ENCODE assay signal across 23 mouse cellular contexts in the genomic region with DNA sequence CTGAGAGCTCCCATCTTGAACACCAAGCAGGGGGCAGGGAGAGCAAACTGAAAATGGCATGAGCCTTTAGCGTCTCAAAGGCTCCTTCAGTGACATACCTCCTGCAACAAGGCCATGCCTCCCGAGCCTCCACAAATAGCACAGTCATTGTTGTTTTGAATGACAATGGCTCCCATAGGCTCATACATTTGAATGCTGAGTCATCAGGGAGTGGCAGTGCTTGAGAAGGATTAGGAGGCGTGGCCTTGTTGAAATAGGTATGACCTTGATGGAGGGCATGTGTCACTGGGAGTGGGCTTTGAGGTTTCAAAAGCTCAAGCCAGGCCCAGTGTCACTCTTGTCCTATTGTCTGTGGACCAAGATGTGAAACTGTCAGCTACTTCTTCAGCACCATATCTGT.
DNase-seq lines count a peak whose midpoint lies in the region; TF ChIP-seq lines count a peak whose summit lies in the region.
"Had no signal": no experiment of that assay in that cellular context is flagged by ENCODE, and none has a peak within 500 bp of the region (broad histone marks: within the 10 kb centered on the region; RNA-seq: fewer than 3 reads in every experiment).

No protein-coding gene starts in this region.

- no peaks in the 10 kb centered on the region; the same call in 1 of the 2 replicates for H3K9me3 ChIP-seq in ES-E14 (ENCODE audit: control insufficient read depth, insufficient read depth, low read depth, low read length)
- H3K9me3 ChIP-seq: forebrain, embryonic 10.5 days; forebrain, embryonic 13.5 days; heart, embryonic 15.5 days; hindbrain, embryonic 13.5 days; intestine, embryonic 15.5 days had no signal

- H3K9ac ChIP-seq in ES-E14 (ENCODE audit: insufficient read depth, low read depth, low read length, poor library complexity, severe bottlenecking): no peak overlapping the region
- H3K9ac ChIP-seq: forebrain, embryonic 13.5 days; heart, embryonic 12.5 days; heart, embryonic 15.5 days; hindbrain, embryonic 13.5 days; intestine, embryonic 15.5 days had no signal

- no peaks in the 10 kb centered on the region for H3K4me1 ChIP-seq in ES-E14 (ENCODE audit: control insufficient read depth in 2 of 2, insufficient read depth in 2 of 2, low read length in 2 of 2, poor library complexity in 1 of 2)

- DNase-seq in 3T3-L1 (ENCODE audit: low read depth, low spot score) (peak; percentile 15), 416B (ENCODE audit: low read depth) (peak; percentile 36), ES-E14 (ENCODE audit: low read depth, low spot score) (peak; percentile 34)
- no peak for DNase-seq in thymus, postnatal 0 days (ENCODE audit: low spot score)
- DNase-seq in lung, postnatal 10 days: no peak
- no peak for DNase-seq in natural killer cell, adult 2 months (ENCODE audit: low spot score in 2 of 2)
- DNase-seq: adrenal gland, postnatal 10 days; adrenal gland, postnatal 36 days; B cell, adult 2 months; cerebellum, adult 18-20 months; cerebellum, adult 9-10 months; cerebellum, postnatal 14 days; gastrocnemius, postnatal 14 days; heart, adult 18-20 months; heart, postnatal 10 days; heart, postnatal 36 days had no signal

- in situ Hi-C loops in ES-E14 (cut with MboI; ENCODE audit: low sequenced_read_pairs in 2 of 2, unreplicated experiment in 2 of 2): no loop called here

- H3K36me3 ChIP-seq in ES-E14 (ENCODE audit: control insufficient read depth, insufficient read depth, low read length, poor library complexity, severe bottlenecking): no peaks in the 10 kb centered on the region; the same call in 1 of the 2 replicates
- H3K36me3 ChIP-seq: forebrain, embryonic 10.5 days; heart, embryonic 12.5 days; heart, embryonic 15.5 days; hindbrain, embryonic 13.5 days; intestine, embryonic 15.5 days had no signal

- no peak overlapping the region for H3K4me3 ChIP-seq in ES-E14 (ENCODE audit: insufficient read depth in 1 of 2, low read depth in 1 of 2, low read length in 2 of 2, poor library complexity in 1 of 2, severe bottlenecking in 1 of 2)
- H3K4me3 ChIP-seq: forebrain, embryonic 10.5 days; forebrain, embryonic 13.5 days; heart, embryonic 12.5 days; heart, embryonic 15.5 days; hindbrain, embryonic 10.5 days; hindbrain, embryonic 13.5 days; intestine, embryonic 15.5 days had no signal

- H3K27ac ChIP-seq in ES-E14 (ENCODE audit: insufficient read depth, low read depth, low read length, poor library complexity, severe bottlenecking): peak overlapping the region; percentile 83; the same call in 1 of the 2 replicates
- H3K27ac ChIP-seq: forebrain, embryonic 10.5 days; forebrain, embryonic 13.5 days; heart, embryonic 15.5 days; hindbrain, embryonic 10.5 days; hindbrain, embryonic 13.5 days; intestine, embryonic 15.5 days had no signal

TF ChIP-seq in ES-E14, 5 proteins besides CTCF, POLR2A, EP300 and RAD21:
- TF ChIP-seq MAFK (IDR thresholded peaks at IDR 0.05; ENCODE audit: insufficient read depth, low read depth, low read length) (peak; percentile 96), CHD2 (IDR thresholded peaks at IDR 0.05; ENCODE audit: low read depth, low read length) (no peak)
TF ChIP-seq in ES-E14: peak in this region for 1.

Comparison
In these comparisons a context has a peak if more than half of its experiments do, and no peak if none do; other contexts are left out.
1. DNase-seq: peak in 3T3-L1 (single experiment), 416B (single experiment) and ES-E14 (single experiment); none in thymus, postnatal 0 days (single experiment), lung, postnatal 10 days (single experiment) and natural killer cell, adult 2 months (0 of 2).